7 mouse cellular contexts compared by ENCODE assay signal in the genomic region with DNA sequence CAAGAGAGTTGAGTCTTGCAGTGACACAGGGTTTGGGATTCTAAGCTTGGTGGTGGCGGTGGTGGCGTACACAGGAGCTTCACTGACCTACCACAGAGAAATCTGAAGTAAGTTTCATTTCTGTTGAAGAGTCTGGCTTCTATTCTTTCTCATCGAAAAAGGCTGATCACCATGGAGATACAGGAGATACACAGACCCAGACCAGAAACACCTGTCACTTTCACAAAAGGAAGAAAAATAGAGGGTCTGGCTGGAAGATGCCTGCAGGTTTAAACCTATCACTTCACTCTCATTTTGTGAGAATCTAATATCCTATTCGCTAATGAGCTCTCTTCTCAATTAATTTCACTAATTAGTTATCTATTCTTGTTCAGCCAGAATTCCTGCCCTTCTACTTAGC. TPM values are rescaled to one million over a fixed set of nuclear protein-coding genes. Genes with fewer than 3 reads are reported as not detected.
DNase-seq lines count a peak whose midpoint lies in the region; ATAC-seq and TF ChIP-seq lines count a peak whose summit lies in the region.

No protein-coding gene starts in this region.

- no peak overlapping the region for H3K9ac ChIP-seq in limb, embryonic 11.5 days (ENCODE audit: low read length)
- H3K9ac ChIP-seq in neural tube, embryonic 15.5 days (replicated peaks), result peak overlapping the region; percentile 86; the same call in 1 of the 2 replicates

- WGBS in limb, embryonic 11.5 days, result 79% methylated on average over 4 of the region's 4 CpGs
- WGBS in neural tube, embryonic 15.5 days, result 59% methylated on average over 4 of the region's 4 CpGs

- intact Hi-C loops in left cerebral cortex, adult 2 months (cut with DNase I), result no loop called here
- intact Hi-C loops in left cerebral cortex, postnatal 14 days (cut with DNase I), result loop anchor here (5.0 kb wide), 2 partner anchors 50 to 75 kb away; partner anchors contain the start of gene Slc9a8

- peak overlapping the region; percentile 76; the same call in 1 of the 2 replicates for H3K4me2 ChIP-seq in limb, embryonic 11.5 days (ENCODE audit: low read depth, severe bottlenecking)
- H3K4me2 ChIP-seq in neural tube, embryonic 15.5 days, result peak overlapping the region; percentile 78

- no peak overlapping the region for H3K27ac ChIP-seq in left cerebral cortex, adult 2 months
- no peak overlapping the region for H3K27ac ChIP-seq in embryonic fibroblast, embryonic 13.5 days (ENCODE audit: insufficient read depth, low read length)
- H3K27ac ChIP-seq in limb, embryonic 11.5 days (replicated peaks; ENCODE audit: low read depth, low read length), result no peak overlapping the region
- H3K27ac ChIP-seq in neural tube, embryonic 15.5 days (replicated peaks), result no peak overlapping the region

- no peak for DNase-seq in left cerebral cortex, adult 2 months (ENCODE audit: extremely low spot score in 1 of 2, low spot score in 2 of 2)
- no peak for DNase-seq in left cerebral cortex, adult 8-10 months (ENCODE audit: low spot score in 2 of 2)
- no peak for DNase-seq in limb, embryonic 11.5 days (ENCODE audit: low spot score)
- DNase-seq in left cerebral cortex, postnatal 14 days (ENCODE audit: low spot score in 2 of 2), result no peak

- no peaks in the 10 kb centered on the region for H3K9me3 ChIP-seq in limb, embryonic 11.5 days (ENCODE audit: control insufficient read depth, low read length)
- H3K9me3 ChIP-seq in neural tube, embryonic 15.5 days (replicated peaks), result no peaks in the 10 kb centered on the region

- no peaks in the 10 kb centered on the region for H3K27me3 ChIP-seq in limb, embryonic 11.5 days (ENCODE audit: control insufficient read depth, insufficient read depth, low read length)
- H3K27me3 ChIP-seq in neural tube, embryonic 15.5 days (replicated peaks), result 0 out of 2 replicates have a peak, but pooled peaks cover 8% of the 10 kb centered on the region

- ATAC-seq in limb, embryonic 11.5 days (ENCODE audit: insufficient number of reproducible peaks, low FRiP score, low TSS enrichment, low read depth), result no peak
- no peak for ATAC-seq in neural tube, embryonic 15.5 days (ENCODE audit: low FRiP score)
- no peak for ATAC-seq in monocyte, adult 5-6 weeks (replicated peaks; ENCODE audit: insufficient number of reproducible peaks, low FRiP score, low TSS enrichment, poor library complexity, severe bottlenecking)

- H3K36me3 ChIP-seq in limb, embryonic 11.5 days (ENCODE audit: control insufficient read depth, insufficient read depth, low read length), result no peaks in the 10 kb centered on the region
- H3K36me3 ChIP-seq in neural tube, embryonic 15.5 days, result no peaks in the 10 kb centered on the region

- H3K4me3 ChIP-seq in left cerebral cortex, adult 2 months, result peak overlapping the region; percentile 70; the same call in 1 of the 2 replicates
- peak overlapping the region; percentile 82 for H3K4me3 ChIP-seq in embryonic fibroblast, embryonic 13.5 days (ENCODE audit: insufficient read depth, low read length)
- H3K4me3 ChIP-seq in limb, embryonic 11.5 days (ENCODE audit: low read depth, low read length), result no peak overlapping the region
- H3K4me3 ChIP-seq in neural tube, embryonic 15.5 days (replicated peaks), result peak overlapping the region; percentile 84

- H3K4me1 ChIP-seq in embryonic fibroblast, embryonic 13.5 days (ENCODE audit: control insufficient read depth, insufficient read depth, low read length), result peaks cover 8% of the 10 kb centered on the region; the same call in 1 of the 2 replicates
- peaks cover 4% of the 10 kb centered on the region for H3K4me1 ChIP-seq in limb, embryonic 11.5 days (ENCODE audit: control insufficient read depth, insufficient read depth, low read length)
- peaks cover 46% of the 10 kb centered on the region for H3K4me1 ChIP-seq in neural tube, embryonic 15.5 days

- no peak for TF ChIP-seq POLR2A in embryonic fibroblast, embryonic 13.5 days (IDR thresholded peaks at IDR 0.05; ENCODE audit: low read depth, low read length)

- no peak for TF ChIP-seq CTCF in left cerebral cortex, adult 2 months (IDR thresholded peaks at IDR 0.05)
- TF ChIP-seq CTCF in embryonic fibroblast, embryonic 13.5 days (IDR thresholded peaks at IDR 0.05; ENCODE audit: borderline replicate concordance, insufficient read depth, low read length), result no peak

RNA-seq across cellular contexts. Expression of gene B4galt5, which starts 1.6 kb away (rescaled TPM):
- total RNA-seq in left cerebral cortex, adult 2 months (2021), result 10 to 100 TPM; 49.7 to 50.2 TPM
- total RNA-seq in left cerebral cortex, adult 8-10 months (2022), result 10 to 100 TPM; 40.3 to 52.1 (median 43.5) TPM
- 28.3 and 51.3 TPM in 2 replicates for polyA plus RNA-seq in embryonic fibroblast, embryonic 13.5 days (2011; ENCODE audit: insufficient read length, low read depth, missing spikeins)
- 15.9 and 16.3 TPM in 2 replicates for polyA plus RNA-seq in limb, embryonic 11.5 days (2014; fragmentation: Nextera tagmentation; extraction: Ambion mirVana)
- 19.9 and 28.4 TPM in 2 replicates for polyA plus RNA-seq in neural tube, embryonic 15.5 days (2015; fragmentation: Nextera tagmentation; extraction: Ambion mirVana)
- total RNA-seq in monocyte, adult 5-6 weeks (2017), result 107 to 198 TPM (median 140 TPM) in 3 replicates
- total RNA-seq in left cerebral cortex, postnatal 14 days (2021), result 10 to 100 TPM; 63.0 to 64.9 TPM
